Mouse (Mus musculus): ENCODE results near the gene Pik3cg. TPM values are rescaled to one million over a fixed set of nuclear protein-coding genes. Genes with fewer than 3 reads are reported as not detected.

Pik3cg gene
- polyA plus RNA-seq, 1 experiment: not detected

GRCm38 (mm10) chr12:32138831-32139230 is 69.6 kb downstream of the Pik3cg start:
- Histone ChIP-seq H3K4me3 (no peak overlapping the region), H3ac (ENCODE audit: control insufficient read depth, insufficient read length) (no peak overlapping the region)
- TF ChIP-seq MYOG (IDR thresholded peaks at IDR 0.05; ENCODE audit: control insufficient read depth in 1 of 3, insufficient read depth in 1 of 3, insufficient read length in 2 of 3, low read depth in 2 of 3) (no peak), TCF3 (IDR thresholded peaks at IDR 0.05; ENCODE audit: insufficient read length, low read depth) (no peak), CEBPB (IDR thresholded peaks at IDR 0.05; ENCODE audit: insufficient read depth, poor library complexity, severe bottlenecking) (no peak), MAX (IDR thresholded peaks at IDR 0.05; ENCODE audit: low read depth) (no peak), REST (IDR thresholded peaks at IDR 0.05; ENCODE audit: insufficient read depth, insufficient read length) (no peak), E2F4 (IDR thresholded peaks at IDR 0.05; ENCODE audit: insufficient read depth) (no peak), USF1 (IDR thresholded peaks at IDR 0.05; ENCODE audit: low read depth) (no peak), POLR2AphosphoS2 (IDR thresholded peaks at IDR 0.05; ENCODE audit: insufficient read length, low read depth) (no peak), MYOD1 (IDR thresholded peaks at IDR 0.05; ENCODE audit: control insufficient read depth in 1 of 3, insufficient read length in 2 of 3, low read depth in 2 of 3) (no peak), SRF (IDR thresholded peaks at IDR 0.05; ENCODE audit: control insufficient read depth, insufficient read length, low read depth) (no peak), POLR2A (IDR thresholded peaks at IDR 0.05; ENCODE audit: insufficient read length, low read depth) (no peak), TCF12 (IDR thresholded peaks at IDR 0.05; ENCODE audit: insufficient read depth, poor library complexity, severe bottlenecking) (no peak)

DNA sequence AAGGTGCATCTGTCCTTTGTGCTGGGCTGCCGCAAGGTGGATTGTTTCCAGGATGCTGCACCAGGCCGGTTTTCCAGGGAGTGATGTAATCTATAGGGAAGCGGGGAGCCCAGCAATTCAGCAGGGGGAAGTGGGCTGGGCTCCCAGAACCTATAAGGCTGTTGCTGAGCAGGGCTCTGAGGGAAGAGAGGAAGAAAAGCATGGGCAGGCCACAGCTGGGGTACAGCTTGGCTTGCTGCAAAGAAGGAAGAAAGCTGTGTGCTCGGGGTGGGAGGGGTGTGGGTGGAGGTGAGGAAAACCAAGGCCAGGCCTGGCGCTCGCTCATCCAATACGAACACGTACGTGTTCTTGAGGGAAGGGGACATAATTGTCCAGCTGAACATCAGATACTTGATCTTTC is 70.1 kb downstream of the Pik3cg start:
- H3K27me3 ChIP-seq (ENCODE audit: control insufficient read depth, insufficient read depth, insufficient read length): no peaks in the 10 kb centered on the region
- TF ChIP-seq MYOD1 (IDR thresholded peaks at IDR 0.05; ENCODE audit: control insufficient read depth in 1 of 3, insufficient read length in 2 of 3, low read depth in 2 of 3) (no peak), POLR2AphosphoS2 (IDR thresholded peaks at IDR 0.05; ENCODE audit: insufficient read length, low read depth) (no peak), USF1 (IDR thresholded peaks at IDR 0.05; ENCODE audit: low read depth) (no peak), TCF3 (IDR thresholded peaks at IDR 0.05; ENCODE audit: insufficient read length, low read depth) (no peak), E2F4 (IDR thresholded peaks at IDR 0.05; ENCODE audit: insufficient read depth) (no peak)
- H3K36me3 ChIP-seq (ENCODE audit: control insufficient read depth, insufficient read depth): no peaks in the 10 kb centered on the region
- no peak overlapping the region for H3K4me3 ChIP-seq
- H3ac ChIP-seq (ENCODE audit: control insufficient read depth, insufficient read length): no peak overlapping the region
- no peaks in the 10 kb centered on the region for H3K79me2 ChIP-seq (ENCODE audit: control insufficient read depth, insufficient read depth)
- H3K4me2 ChIP-seq (ENCODE audit: low read depth): no peak overlapping the region

More at GRCm38 (mm10) chr12:32138831-32139230, 69.6 kb downstream of the Pik3cg start:
- H3K27me3 ChIP-seq (ENCODE audit: control insufficient read depth, insufficient read depth, insufficient read length): no peaks in the 10 kb centered on the region
- H3K79me2 ChIP-seq (ENCODE audit: control insufficient read depth, insufficient read depth): no peaks in the 10 kb centered on the region
- no peaks in the 10 kb centered on the region for H3K36me3 ChIP-seq (ENCODE audit: control insufficient read depth, insufficient read depth)
- H3K4me2 ChIP-seq (ENCODE audit: low read depth): no peak overlapping the region

- H3ac ChIP-seq (ENCODE audit: control insufficient read depth, insufficient read length): no peak overlapping the region
- no peaks in the 10 kb centered on the region for H3K27me3 ChIP-seq (ENCODE audit: control insufficient read depth, insufficient read depth, insufficient read length)
- no peak overlapping the region for H3K4me2 ChIP-seq (ENCODE audit: low read depth)
- H3K36me3 ChIP-seq (ENCODE audit: control insufficient read depth, insufficient read depth): no peaks in the 10 kb centered on the region
- no peak overlapping the region for H3K4me3 ChIP-seq
- TF ChIP-seq SRF (IDR thresholded peaks at IDR 0.05; ENCODE audit: control insufficient read depth, insufficient read length, low read depth): no peak
- TF ChIP-seq TCF12 (IDR thresholded peaks at IDR 0.05; ENCODE audit: insufficient read depth, poor library complexity, severe bottlenecking): no peak
- no peak for TF ChIP-seq MYOG (IDR thresholded peaks at IDR 0.05; ENCODE audit: control insufficient read depth in 1 of 3, insufficient read depth in 1 of 3, insufficient read length in 2 of 3, low read depth in 2 of 3)
- TF ChIP-seq MYOD1 (IDR thresholded peaks at IDR 0.05; ENCODE audit: control insufficient read depth in 1 of 3, insufficient read length in 2 of 3, low read depth in 2 of 3): no peak
- no peak for TF ChIP-seq E2F4 (IDR thresholded peaks at IDR 0.05; ENCODE audit: insufficient read depth)
- no peak for TF ChIP-seq POLR2AphosphoS2 (IDR thresholded peaks at IDR 0.05; ENCODE audit: insufficient read length, low read depth)
- TF ChIP-seq TCF3 (IDR thresholded peaks at IDR 0.05; ENCODE audit: insufficient read length, low read depth): no peak
- no peak for TF ChIP-seq REST (IDR thresholded peaks at IDR 0.05; ENCODE audit: insufficient read depth, insufficient read length)
- no peak for TF ChIP-seq MAX (IDR thresholded peaks at IDR 0.05; ENCODE audit: low read depth)
- TF ChIP-seq USF1 (IDR thresholded peaks at IDR 0.05; ENCODE audit: low read depth): no peak
- no peak for TF ChIP-seq POLR2A (IDR thresholded peaks at IDR 0.05; ENCODE audit: insufficient read length, low read depth)
- no peaks in the 10 kb centered on the region for H3K79me2 ChIP-seq (ENCODE audit: control insufficient read depth, insufficient read depth)
Observed at GRCm38 (mm10) chr12:32137542-32137941, 70.9 kb downstream of the Pik3cg start.

- no peaks in the 10 kb centered on the region for H3K27me3 ChIP-seq (ENCODE audit: control insufficient read depth, insufficient read depth, insufficient read length)
- H3K79me2 ChIP-seq (ENCODE audit: control insufficient read depth, insufficient read depth): no peaks in the 10 kb centered on the region
- no peaks in the 10 kb centered on the region for H3K36me3 ChIP-seq (ENCODE audit: control insufficient read depth, insufficient read depth)
- no peak overlapping the region for H3K4me3 ChIP-seq
- no peak overlapping the region for H3ac ChIP-seq (ENCODE audit: control insufficient read depth, insufficient read length)
- H3K4me2 ChIP-seq (ENCODE audit: low read depth): peak overlapping the region; percentile 59
- no peak for TF ChIP-seq USF1 (IDR thresholded peaks at IDR 0.05; ENCODE audit: low read depth)
- TF ChIP-seq E2F4 (IDR thresholded peaks at IDR 0.05; ENCODE audit: insufficient read depth): no peak
- TF ChIP-seq TCF12 (IDR thresholded peaks at IDR 0.05; ENCODE audit: insufficient read depth, poor library complexity, severe bottlenecking): no peak
- no peak for TF ChIP-seq POLR2A (IDR thresholded peaks at IDR 0.05; ENCODE audit: insufficient read length, low read depth)
- TF ChIP-seq POLR2AphosphoS2 (IDR thresholded peaks at IDR 0.05; ENCODE audit: insufficient read length, low read depth): no peak
- TF ChIP-seq MYOD1 (IDR thresholded peaks at IDR 0.05; ENCODE audit: control insufficient read depth in 1 of 3, insufficient read length in 2 of 3, low read depth in 2 of 3): no peak
- TF ChIP-seq CEBPB (IDR thresholded peaks at IDR 0.05; ENCODE audit: insufficient read depth, poor library complexity, severe bottlenecking): no peak
- TF ChIP-seq REST (IDR thresholded peaks at IDR 0.05; ENCODE audit: insufficient read depth, insufficient read length): no peak
- TF ChIP-seq MYOG (IDR thresholded peaks at IDR 0.05; ENCODE audit: control insufficient read depth in 1 of 3, insufficient read depth in 1 of 3, insufficient read length in 2 of 3, low read depth in 2 of 3): no peak
- no peak for TF ChIP-seq SRF (IDR thresholded peaks at IDR 0.05; ENCODE audit: control insufficient read depth, insufficient read length, low read depth)
- no peak for TF ChIP-seq TCF3 (IDR thresholded peaks at IDR 0.05; ENCODE audit: insufficient read length, low read depth)
- no peak for TF ChIP-seq MAX (IDR thresholded peaks at IDR 0.05; ENCODE audit: low read depth)
Observed at GRCm38 (mm10) chr12:32127599-32128507, 80.6 kb downstream of the Pik3cg start.

Measured in myocyte (in vitro differentiated cells).